Mouse (Mus musculus) testis, adult 2 months (tissue): ENCODE measurements around the gene Helz.

ENCODE experiments used
- CTCF ChIP-seq: fragments of 200-500 bp; IDR thresholded peaks from 2 replicates; pipeline ENCODE4 v1.5.1; 2012; ENCODE audit warnings: low read depth, mild to moderate bottlenecking, inconsistent platforms, low read length, moderate library complexity; ENCODE audit not compliant: control insufficient read depth, insufficient read depth, insufficient replicate concordance
- POLR2A ChIP-seq: fragments of 200-500 bp; IDR thresholded peaks from 2 replicates; pipeline ENCODE4 v1.6.1; 2012; ENCODE audit warnings: low read depth, mild to moderate bottlenecking, inconsistent platforms, low read length, moderate library complexity; ENCODE audit not compliant: control insufficient read depth

GRCm38 (mm10) chr11:107572551-107572950, 24.8 kb downstream of the Helz start:
- TF ChIP-seq CTCF: no peak
- TF ChIP-seq POLR2A: no peak
